Mouse (Mus musculus): ENCODE data around the gene Lypd6b.

DNA sequence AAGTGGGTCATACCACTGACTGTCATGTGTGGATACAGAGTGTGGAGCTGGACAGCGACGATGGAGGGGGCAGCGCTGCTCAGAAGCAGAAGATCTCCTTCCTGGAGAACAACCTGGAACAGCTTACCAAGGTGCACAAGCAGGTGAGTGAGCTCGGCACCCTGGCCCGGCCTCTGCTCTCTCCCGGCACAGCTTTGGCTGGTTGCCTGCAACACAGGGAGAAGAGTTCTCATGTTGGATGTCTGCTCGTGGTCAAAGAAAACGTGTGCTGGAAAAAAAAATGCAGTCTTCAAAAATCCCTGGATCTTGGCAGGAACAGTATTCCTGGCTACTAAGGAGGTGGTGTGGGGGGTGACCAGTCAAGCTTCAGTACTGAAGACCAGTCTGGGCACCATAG is 35.3 kb upstream of the Lypd6b start:
- no peak for TF ChIP-seq POLR2A (IDR thresholded peaks at IDR 0.05; ENCODE audit: insufficient read depth, low read length)
- TF ChIP-seq CTCF (IDR thresholded peaks at IDR 0.05; ENCODE audit: low read depth, low read length) = no peak

Data from ES-Bruce4 (cell line).